Mouse (Mus musculus): ENCODE data around the gene Gm30083. TPM values are rescaled to one million over a fixed set of nuclear protein-coding genes. Genes with fewer than 3 reads are reported as not detected.

Gene Gm30083
- not detected in 2 replicates for polyA plus RNA-seq (2012; rRNA removed)

DNA sequence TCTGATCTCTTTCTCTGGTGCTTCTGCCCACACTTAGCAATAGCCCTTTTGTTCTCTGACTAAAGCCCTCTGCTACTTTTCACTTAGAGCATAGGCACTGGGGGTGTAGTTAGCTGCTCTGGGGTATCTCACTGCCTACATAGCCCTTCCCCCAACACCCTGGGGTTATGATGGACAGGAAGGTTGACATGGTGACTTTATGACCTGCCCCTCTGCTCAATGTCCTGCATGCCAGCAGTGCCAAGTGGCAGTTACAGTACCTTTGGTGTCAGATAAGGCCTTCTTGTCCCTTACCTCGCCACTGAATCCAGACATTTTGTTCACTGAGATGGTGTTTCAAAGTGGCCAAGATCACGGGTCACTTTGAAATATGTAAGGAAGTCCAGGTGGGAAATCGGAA lies at the start of gene Gm30083:
Gene Gm30083, minus strand, starts transcription at position 120 of the 400 bp plus-strand sequence.
- TF ChIP-seq POLR2A (IDR thresholded peaks at IDR 0.05; ENCODE audit: low read depth, low read length) (no peak), CTCF (IDR thresholded peaks at IDR 0.05; ENCODE audit: extremely low read depth, insufficient read depth, insufficient read length, insufficient replicate concordance) (no peak)
- no peak for DNase-seq (ENCODE audit: low read depth in 1 of 2, low spot score in 2 of 2)
- Histone ChIP-seq H3K27me3 (ENCODE audit: control insufficient read depth, insufficient read depth, low read length) (no peaks in the 10 kb centered on the region), H3K36me3 (ENCODE audit: control insufficient read depth, insufficient read depth, low read length) (no peaks in the 10 kb centered on the region), H3K27ac (ENCODE audit: insufficient read depth, low read length) (no peak within 1 kb of the TSS), H3K4me1 (ENCODE audit: control insufficient read depth, insufficient read depth, insufficient read length) (no peaks in the 10 kb centered on the region), H3K4me3 (ENCODE audit: extremely low read depth, insufficient read depth, insufficient read length) (no peak within 1 kb of the TSS)
- 88% methylated on average over 3 of the region's 3 CpGs for WGBS

DNA sequence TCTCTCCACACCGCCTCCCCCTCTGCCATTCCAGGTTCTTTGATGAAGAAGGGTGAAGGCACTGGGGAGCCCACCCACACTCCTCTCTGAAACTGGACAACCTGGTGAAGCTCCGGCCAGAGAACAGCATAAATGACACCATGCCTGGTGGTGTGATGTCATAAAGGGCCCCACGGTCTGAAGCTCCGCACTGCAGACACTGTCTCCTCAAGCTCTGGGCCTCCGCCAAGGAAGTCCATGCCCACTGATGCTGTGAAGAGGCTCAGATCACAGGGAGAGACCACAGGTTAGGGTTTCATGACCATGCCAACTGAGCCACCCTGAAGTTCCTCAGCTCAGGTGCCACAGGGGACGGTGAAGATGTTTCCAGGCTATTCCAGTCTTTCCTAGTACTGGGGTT lies 37.5 kb upstream of the Gm30083 start, which contains the start of gene Antxrl:
Gene Antxrl, plus strand, starts transcription at position 192 of the 400 bp plus-strand sequence.
- TF ChIP-seq CTCF (IDR thresholded peaks at IDR 0.05; ENCODE audit: extremely low read depth, insufficient read depth, insufficient read length, insufficient replicate concordance) (no peak), POLR2A (IDR thresholded peaks at IDR 0.05; ENCODE audit: low read depth, low read length) (no peak)
- Histone ChIP-seq H3K4me3 (ENCODE audit: extremely low read depth, insufficient read depth, insufficient read length) (no peak within 1 kb of the TSS), H3K36me3 (ENCODE audit: control insufficient read depth, insufficient read depth, low read length) (no peaks in the 10 kb centered on the region), H3K27ac (ENCODE audit: insufficient read depth, low read length) (no peak within 1 kb of the TSS), H3K4me1 (ENCODE audit: control insufficient read depth, insufficient read depth, insufficient read length) (no peaks in the 10 kb centered on the region), H3K27me3 (ENCODE audit: control insufficient read depth, insufficient read depth, low read length) (no peaks in the 10 kb centered on the region)
- 92% methylated on average over 6 of the region's 6 CpGs for WGBS
- no peak for DNase-seq (ENCODE audit: low read depth in 1 of 2, low spot score in 2 of 2)

GRCm38 (mm10) chr14:34050101-34050779 lies 35.3 kb upstream of the Gm30083 start:
- Histone ChIP-seq H3K4me3 (ENCODE audit: extremely low read depth, insufficient read depth, insufficient read length) (no peak overlapping the region), H3K27ac (ENCODE audit: insufficient read depth, low read length) (no peak overlapping the region)

DNA sequence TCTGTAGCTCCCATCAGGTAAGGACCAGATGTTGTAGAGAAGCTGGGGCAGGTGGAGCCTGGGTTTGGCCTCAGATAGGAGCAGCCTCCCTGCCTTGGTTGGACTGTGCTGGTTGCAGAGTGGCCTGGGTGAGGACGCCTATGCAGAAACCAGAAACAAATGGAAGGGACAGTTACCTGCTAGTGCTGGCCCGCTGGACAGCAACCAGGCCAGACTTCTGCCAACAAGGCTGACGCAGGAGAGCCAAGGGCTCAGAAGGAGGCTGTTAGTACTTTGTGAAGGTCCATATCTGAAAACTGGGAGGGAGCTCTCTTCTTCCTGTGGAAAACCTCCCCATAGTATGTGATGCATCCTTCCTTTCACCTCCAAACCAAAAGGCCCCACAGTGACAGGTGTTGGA lies 28.4 kb upstream of the Gm30083 start:
- H3K4me1 ChIP-seq (ENCODE audit: control insufficient read depth, insufficient read depth, insufficient read length): no peaks in the 10 kb centered on the region
- no peaks in the 10 kb centered on the region for H3K27me3 ChIP-seq (ENCODE audit: control insufficient read depth, insufficient read depth, low read length)
- no peak overlapping the region for H3K4me3 ChIP-seq (ENCODE audit: extremely low read depth, insufficient read depth, insufficient read length)
- WGBS: 83% methylated on average over 3 of the region's 3 CpGs
- no peak overlapping the region for H3K27ac ChIP-seq (ENCODE audit: insufficient read depth, low read length)
- no peak for TF ChIP-seq POLR2A (IDR thresholded peaks at IDR 0.05; ENCODE audit: low read depth, low read length)
- H3K36me3 ChIP-seq (ENCODE audit: control insufficient read depth, insufficient read depth, low read length): no peaks in the 10 kb centered on the region
- no peak for DNase-seq (ENCODE audit: low read depth in 1 of 2, low spot score in 2 of 2)

More at GRCm38 (mm10) chr14:34050101-34050779, 35.3 kb upstream of the Gm30083 start:
- H3K27me3 ChIP-seq (ENCODE audit: control insufficient read depth, insufficient read depth, low read length): no peaks in the 10 kb centered on the region
- no peak for DNase-seq (ENCODE audit: low read depth in 1 of 2, low spot score in 2 of 2)
- WGBS: 80% methylated on average over 5 of the region's 5 CpGs
- H3K4me1 ChIP-seq (ENCODE audit: control insufficient read depth, insufficient read depth, insufficient read length): no peaks in the 10 kb centered on the region
- TF ChIP-seq POLR2A (IDR thresholded peaks at IDR 0.05; ENCODE audit: low read depth, low read length): no peak
- TF ChIP-seq CTCF (IDR thresholded peaks at IDR 0.05; ENCODE audit: extremely low read depth, insufficient read depth, insufficient read length, insufficient replicate concordance): no peak
- no peaks in the 10 kb centered on the region for H3K36me3 ChIP-seq (ENCODE audit: control insufficient read depth, insufficient read depth, low read length)

DNA sequence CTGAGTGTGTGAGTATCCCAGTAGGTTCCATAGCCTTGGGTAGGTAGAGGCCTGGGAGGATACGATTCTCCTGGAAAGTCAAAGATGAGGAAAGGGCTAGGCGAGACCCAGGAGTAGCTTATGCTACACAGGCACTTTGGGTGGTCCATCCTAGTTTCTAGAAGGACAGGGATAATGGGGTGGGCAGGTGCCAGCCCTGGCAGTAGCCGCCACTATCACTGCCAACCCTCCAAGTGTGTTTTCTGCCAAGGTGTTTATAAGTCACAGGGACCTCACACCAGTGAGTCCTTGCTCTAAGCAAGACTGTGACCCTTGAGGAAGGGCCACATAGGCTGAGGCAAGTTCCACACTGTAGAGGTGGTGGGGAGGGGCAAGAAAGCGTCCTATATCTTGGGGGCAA lies 26.3 kb upstream of the Gm30083 start:
- Histone ChIP-seq H3K27ac (ENCODE audit: insufficient read depth, low read length) (no peak overlapping the region), H3K36me3 (ENCODE audit: control insufficient read depth, insufficient read depth, low read length) (no peaks in the 10 kb centered on the region), H3K4me3 (ENCODE audit: extremely low read depth, insufficient read depth, insufficient read length) (no peak overlapping the region), H3K27me3 (ENCODE audit: control insufficient read depth, insufficient read depth, low read length) (no peaks in the 10 kb centered on the region), H3K4me1 (ENCODE audit: control insufficient read depth, insufficient read depth, insufficient read length) (no peaks in the 10 kb centered on the region)
- DNase-seq (ENCODE audit: low read depth in 1 of 2, low spot score in 2 of 2): no peak
- TF ChIP-seq CTCF (IDR thresholded peaks at IDR 0.05; ENCODE audit: extremely low read depth, insufficient read depth, insufficient read length, insufficient replicate concordance) (no peak), POLR2A (IDR thresholded peaks at IDR 0.05; ENCODE audit: low read depth, low read length) (no peak)
- 78% methylated on average over 4 of the region's 4 CpGs for WGBS

DNA sequence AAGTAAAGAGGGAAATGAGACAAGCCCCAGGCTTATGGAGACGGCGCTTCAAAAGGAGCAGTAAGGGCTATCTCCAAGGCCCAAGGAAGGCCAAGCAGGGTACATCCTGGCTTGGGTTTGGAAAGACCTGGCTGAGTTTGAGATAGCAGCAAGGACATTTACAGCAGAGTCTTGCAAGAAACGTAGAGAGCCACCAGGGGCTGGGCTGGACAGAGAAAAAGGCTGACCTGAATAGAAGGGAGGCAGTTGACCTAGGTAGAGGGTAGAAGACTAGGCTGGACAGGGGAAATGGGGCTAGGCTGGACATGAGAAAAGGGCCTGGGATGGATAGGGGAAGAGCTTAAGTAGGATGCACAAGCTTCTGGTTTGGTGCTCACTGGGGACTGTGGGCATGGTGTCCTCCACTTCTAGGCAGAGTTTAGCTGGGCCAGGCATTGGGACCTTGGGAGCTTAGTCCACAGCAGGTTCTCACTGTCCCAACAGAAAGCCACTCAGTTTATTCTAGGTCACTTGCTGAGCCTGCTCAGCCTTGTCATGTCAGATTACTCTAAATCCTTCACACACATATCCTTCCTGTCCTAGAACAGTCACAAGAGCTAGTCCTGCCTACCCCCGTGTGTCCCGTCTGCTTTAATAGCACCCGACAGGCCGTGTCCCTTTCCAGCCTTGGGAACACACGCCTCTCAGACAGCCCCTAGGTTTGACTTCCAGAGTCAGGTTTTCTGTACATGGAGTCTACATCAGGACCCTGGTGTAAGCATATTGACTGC lies 19.0 kb upstream of the Gm30083 start:
- H3K27me3 ChIP-seq (ENCODE audit: control insufficient read depth, insufficient read depth, low read length): no peaks in the 10 kb centered on the region
- H3K4me1 ChIP-seq (ENCODE audit: control insufficient read depth, insufficient read depth, insufficient read length): no peaks in the 10 kb centered on the region
- no peak for TF ChIP-seq CTCF (IDR thresholded peaks at IDR 0.05; ENCODE audit: extremely low read depth, insufficient read depth, insufficient read length, insufficient replicate concordance)
- TF ChIP-seq POLR2A (IDR thresholded peaks at IDR 0.05; ENCODE audit: low read depth, low read length): no peak
- 88% methylated on average over 8 of the region's 8 CpGs for WGBS
- no peaks in the 10 kb centered on the region for H3K36me3 ChIP-seq (ENCODE audit: control insufficient read depth, insufficient read depth, low read length)
- no peak for DNase-seq (ENCODE audit: low read depth in 1 of 2, low spot score in 2 of 2)
- H3K27ac ChIP-seq (ENCODE audit: insufficient read depth, low read length): no peak overlapping the region
- no peak overlapping the region for H3K4me3 ChIP-seq (ENCODE audit: extremely low read depth, insufficient read depth, insufficient read length)

DNA sequence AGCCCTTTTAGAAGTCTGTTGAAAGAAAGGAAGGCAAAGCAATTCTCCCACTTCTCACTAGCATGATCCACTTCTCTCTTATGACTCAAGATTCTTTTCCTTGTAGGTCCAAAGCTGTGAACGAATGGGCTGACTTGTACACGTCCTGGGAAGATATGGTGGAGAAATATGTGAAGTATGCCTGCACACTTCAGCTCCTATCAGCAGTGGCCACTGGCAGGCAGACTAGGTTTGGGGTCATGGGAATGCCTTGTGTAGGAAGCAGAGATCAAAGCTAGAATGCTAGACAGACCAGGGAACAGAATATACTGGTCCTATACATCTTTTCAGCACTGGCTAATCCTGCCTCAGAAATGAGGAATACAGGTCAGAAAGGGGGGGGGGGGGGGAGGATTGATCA lies 11.7 kb upstream of the Gm30083 start:
- no peak overlapping the region for H3K4me3 ChIP-seq (ENCODE audit: extremely low read depth, insufficient read depth, insufficient read length)
- TF ChIP-seq POLR2A (IDR thresholded peaks at IDR 0.05; ENCODE audit: low read depth, low read length): no peak
- TF ChIP-seq CTCF (IDR thresholded peaks at IDR 0.05; ENCODE audit: extremely low read depth, insufficient read depth, insufficient read length, insufficient replicate concordance): no peak
- no peak overlapping the region for H3K27ac ChIP-seq (ENCODE audit: insufficient read depth, low read length)
- H3K27me3 ChIP-seq (ENCODE audit: control insufficient read depth, insufficient read depth, low read length): no peaks in the 10 kb centered on the region
- DNase-seq (ENCODE audit: low read depth in 1 of 2, low spot score in 2 of 2): no peak
- H3K4me1 ChIP-seq (ENCODE audit: control insufficient read depth, insufficient read depth, insufficient read length): no peaks in the 10 kb centered on the region
- WGBS: 80% methylated on average over 2 of the region's 2 CpGs
- no peaks in the 10 kb centered on the region for H3K36me3 ChIP-seq (ENCODE audit: control insufficient read depth, insufficient read depth, low read length)
